Mouse (Mus musculus) liver, adult 2 months (tissue): ENCODE results near the gene Wipf2.

Experiments
- CTCF ChIP-seq: fragments of 200-500 bp; IDR thresholded peaks from 2 replicates; pipeline ENCODE4 v1.5.1; 2011; ENCODE audit warnings: low read depth, low read length, control low read depth
- POLR2A ChIP-seq: fragments of 200-500 bp; IDR thresholded peaks from 2 replicates; pipeline ENCODE4 v1.6.1; 2011; ENCODE audit warnings: low read length, control low read depth; ENCODE audit not compliant: insufficient read depth; ENCODE audit errors: extremely low read depth

- TF ChIP-seq CTCF (no peak), POLR2A (no peak)
Observed at GRCm38 (mm10) chr11:98919009-98919408, 55.6 kb downstream of the Wipf2 start.
